Mouse (Mus musculus) cortical plate, adult 2 months (tissue): ENCODE data around the gene Sox14.

Experiments
- CTCF ChIP-seq: fragments of 200-500 bp; IDR thresholded peaks from 2 replicates; pipeline ENCODE4 v1.5.1; 2011; ENCODE audit warnings: mild to moderate bottlenecking, control low read depth, low read length; ENCODE audit not compliant: insufficient read depth; ENCODE audit errors: extremely low read depth
- POLR2A ChIP-seq: fragments of 200-500 bp; IDR thresholded peaks from 2 replicates; pipeline ENCODE4 v1.6.1; 2011; ENCODE audit warnings: mild to moderate bottlenecking, low read length, control low read depth; ENCODE audit not compliant: insufficient read depth; ENCODE audit errors: extremely low read depth

DNA sequence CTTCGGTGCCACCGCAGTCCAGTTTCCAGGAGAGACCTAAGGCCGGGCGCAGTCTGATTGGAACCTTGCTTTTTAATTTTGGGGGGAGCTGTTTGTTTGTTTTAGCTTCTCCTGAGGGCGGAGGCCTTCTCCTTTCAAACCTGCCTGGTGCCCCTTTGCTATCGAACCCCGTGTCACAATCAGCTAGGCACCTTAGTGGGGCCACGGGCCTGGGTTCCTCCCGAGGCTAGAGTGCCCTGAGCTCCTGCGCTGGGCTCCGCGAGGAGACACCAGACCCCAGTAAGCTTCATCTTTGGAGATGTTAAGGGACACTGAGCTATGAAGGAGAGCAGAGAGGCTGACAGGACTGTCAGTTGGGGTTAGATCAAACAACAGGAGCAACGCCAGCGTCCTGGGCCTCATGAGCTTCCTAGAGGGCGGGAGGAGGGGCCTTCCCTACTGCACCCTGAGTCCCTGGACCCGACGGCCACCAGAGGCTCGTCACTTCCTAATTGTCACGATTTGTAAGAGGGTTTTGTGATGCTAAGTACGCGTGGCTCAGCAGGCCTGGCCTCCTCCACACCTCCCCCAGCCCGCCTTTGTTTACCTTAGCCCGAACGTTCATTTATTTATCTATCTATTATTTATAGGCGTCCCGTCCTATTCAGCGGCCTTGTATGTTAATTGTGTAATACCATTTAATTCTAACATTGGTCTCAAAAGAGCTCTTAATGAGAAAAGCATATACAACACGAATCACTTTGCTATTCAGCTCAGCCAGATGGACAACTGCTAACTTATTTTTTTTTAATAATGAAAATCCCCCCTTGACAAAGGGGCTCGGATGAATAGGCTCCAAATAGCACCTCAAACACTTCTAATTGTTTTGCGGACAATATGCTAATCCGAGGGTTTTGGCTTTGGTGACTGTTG is 3.5 kb downstream of the Sox14 start:
- no peak for TF ChIP-seq POLR2A
- no peak for TF ChIP-seq CTCF
